Mouse (Mus musculus): ENCODE data around the gene Ccp110.

Gene Ccp110

GRCm38 (mm10) chr7:118728846-118729587 is 16.7 kb downstream of the Ccp110 start:
- no peak for DNase-seq

GRCm38 (mm10) chr7:118731781-118732180 is 19.4 kb downstream of the Ccp110 start:
- no peak for DNase-seq

- no peak for DNase-seq
Measured at GRCm38 (mm10) chr7:118733225-118733624, 20.9 kb downstream of the Ccp110 start.

GRCm38 (mm10) chr7:118738730-118739129 is 26.4 kb downstream of the Ccp110 start:
- DNase-seq = no peak

GRCm38 (mm10) chr7:118739975-118740531 is 27.7 kb downstream of the Ccp110 start, which contains the start of gene Vps35l:
Gene Vps35l, plus strand, starts transcription at chr7:118740226.
- DNase-seq = peak; percentile 86

- DNase-seq = peak; percentile 97
Measured at GRCm38 (mm10) chr7:118740532-118741338, 28.4 kb downstream of the Ccp110 start.

GRCm38 (mm10) chr7:118742278-118742677 is 29.9 kb downstream of the Ccp110 start:
- no peak for DNase-seq

- DNase-seq = no peak
Measured at GRCm38 (mm10) chr7:118744766-118745165, 32.4 kb downstream of the Ccp110 start.

- DNase-seq = no peak
Measured at GRCm38 (mm10) chr7:118747891-118748672, 35.7 kb downstream of the Ccp110 start.

GRCm38 (mm10) chr7:118749706-118750105 is 37.4 kb downstream of the Ccp110 start:
- no peak for DNase-seq

GRCm38 (mm10) chr7:118751625-118752024 is 39.3 kb downstream of the Ccp110 start:
- no peak for DNase-seq

- DNase-seq = no peak
Measured at GRCm38 (mm10) chr7:118755756-118756155, 43.4 kb downstream of the Ccp110 start.

- DNase-seq = no peak
Measured at GRCm38 (mm10) chr7:118756490-118757265, 44.3 kb downstream of the Ccp110 start.

- DNase-seq = no peak
Measured at GRCm38 (mm10) chr7:118758369-118758768, 46.0 kb downstream of the Ccp110 start.

- DNase-seq = no peak
Measured at GRCm38 (mm10) chr7:118759372-118759771, 47.0 kb downstream of the Ccp110 start.

GRCm38 (mm10) chr7:118763939-118764338 is 51.6 kb downstream of the Ccp110 start:
- no peak for DNase-seq

- no peak for DNase-seq
Measured at GRCm38 (mm10) chr7:118764725-118765124, 52.4 kb downstream of the Ccp110 start.

GRCm38 (mm10) chr7:118765604-118766003 is 53.3 kb downstream of the Ccp110 start:
- peak; percentile 57 for DNase-seq

- DNase-seq = peak; percentile 73
Measured at GRCm38 (mm10) chr7:118766119-118766833, 53.9 kb downstream of the Ccp110 start.

GRCm38 (mm10) chr7:118766834-118767224 is 54.5 kb downstream of the Ccp110 start:
- no peak for DNase-seq

- no peak for DNase-seq
Measured at GRCm38 (mm10) chr7:118769208-118769607, 56.9 kb downstream of the Ccp110 start.

Data from kidney, postnatal 14 days (tissue).